Mouse (Mus musculus): ENCODE data around the gene Spon1. TPM values are rescaled to one million over a fixed set of nuclear protein-coding genes. Genes with fewer than 3 reads are reported as not detected.

Gene Spon1
- polyA plus RNA-seq, 1 experiment: not detected

DNA sequence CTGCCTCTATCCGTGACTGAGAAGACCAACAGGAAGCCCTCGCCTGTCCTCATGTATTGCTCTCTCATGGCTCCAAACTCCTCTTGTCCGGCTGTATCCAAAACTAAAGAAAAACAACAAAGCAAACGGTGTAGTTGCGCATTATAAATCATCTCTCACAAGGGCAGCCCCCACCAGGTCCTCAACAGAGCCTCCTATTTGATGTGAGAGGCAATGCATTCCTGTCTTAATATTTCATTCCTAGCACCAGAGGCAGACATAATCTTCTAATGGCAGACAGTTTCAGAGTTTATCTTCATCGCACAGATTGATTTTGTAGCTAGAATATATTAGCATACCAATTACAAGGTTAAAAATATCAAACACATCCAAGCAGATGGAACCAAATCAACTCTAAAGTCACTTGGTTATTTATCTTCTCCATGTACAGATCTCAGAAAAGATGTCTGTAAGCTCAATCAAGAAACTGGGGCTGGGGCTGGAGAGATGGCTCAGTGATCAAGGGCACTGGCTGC lies 293.2 kb downstream of the Spon1 start:
- no peak overlapping the region for H3K4me3 ChIP-seq (ENCODE audit: insufficient read depth, low read length)
- TF ChIP-seq CTCF (IDR thresholded peaks at IDR 0.05; ENCODE audit: low read depth, low read length): no peak
- no peak for TF ChIP-seq POLR2A (IDR thresholded peaks at IDR 0.05; ENCODE audit: borderline replicate concordance, low read depth, low read length)
- H3K27ac ChIP-seq (ENCODE audit: insufficient read depth, low read depth, low read length): no peak overlapping the region
- no peaks in the 10 kb centered on the region for H3K4me1 ChIP-seq (ENCODE audit: control insufficient read depth, insufficient read depth, low read length)

DNA sequence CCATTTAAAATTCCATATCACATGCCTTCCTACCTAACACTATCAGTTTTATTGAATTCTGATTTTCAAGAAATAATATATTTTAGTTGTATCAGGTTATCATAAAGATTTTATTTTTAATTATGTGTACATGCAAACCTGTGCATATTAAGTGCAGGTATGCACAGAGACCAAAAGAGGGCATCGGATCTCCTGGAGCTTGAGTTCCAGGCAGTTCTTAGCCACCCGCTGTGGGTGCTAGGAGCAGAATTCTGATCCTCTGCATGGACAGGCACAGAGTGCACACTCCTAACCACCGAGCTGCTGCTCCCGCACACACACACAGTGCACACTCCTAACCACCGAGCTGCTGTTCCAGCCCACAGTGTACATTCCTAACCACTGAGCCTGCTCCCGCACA lies 294.6 kb downstream of the Spon1 start:
- Histone ChIP-seq H3K27ac (ENCODE audit: insufficient read depth, low read depth, low read length) (no peak overlapping the region), H3K4me3 (ENCODE audit: insufficient read depth, low read length) (no peak overlapping the region)
- no peak for TF ChIP-seq CTCF (IDR thresholded peaks at IDR 0.05; ENCODE audit: low read depth, low read length)
- TF ChIP-seq POLR2A (IDR thresholded peaks at IDR 0.05; ENCODE audit: borderline replicate concordance, low read depth, low read length): no peak

DNA sequence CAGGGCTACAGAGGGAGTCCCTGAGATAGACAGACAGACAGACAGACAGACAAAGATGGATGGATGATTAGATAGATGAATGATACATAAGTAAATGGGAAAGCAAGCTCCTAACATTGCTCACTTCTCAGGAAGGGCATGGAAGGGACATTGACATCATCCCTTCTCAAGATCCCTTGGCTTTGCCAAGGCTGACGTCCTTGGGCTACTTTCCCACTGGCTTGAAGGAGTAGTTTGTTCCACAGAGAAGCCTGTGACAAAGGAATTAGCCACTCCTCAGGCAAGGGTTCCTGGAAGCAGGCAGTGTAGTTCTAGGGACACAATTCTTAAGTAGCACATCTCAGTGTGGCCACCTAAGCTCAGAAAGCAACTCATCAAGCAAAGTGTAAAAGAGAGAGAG lies 296.7 kb downstream of the Spon1 start:
- Histone ChIP-seq H3K4me1 (ENCODE audit: control insufficient read depth, insufficient read depth, low read length) (peaks cover 5% of the 10 kb centered on the region), H3K27ac (ENCODE audit: insufficient read depth, low read depth, low read length) (no peak overlapping the region), H3K4me3 (ENCODE audit: insufficient read depth, low read length) (no peak overlapping the region)
- TF ChIP-seq CTCF (IDR thresholded peaks at IDR 0.05; ENCODE audit: low read depth, low read length) (no peak), POLR2A (IDR thresholded peaks at IDR 0.05; ENCODE audit: borderline replicate concordance, low read depth, low read length) (no peak)

More for the DNA sequence above, 294.6 kb downstream of the Spon1 start:
- H3K4me1 ChIP-seq (ENCODE audit: control insufficient read depth, insufficient read depth, low read length): no peaks in the 10 kb centered on the region

DNA sequence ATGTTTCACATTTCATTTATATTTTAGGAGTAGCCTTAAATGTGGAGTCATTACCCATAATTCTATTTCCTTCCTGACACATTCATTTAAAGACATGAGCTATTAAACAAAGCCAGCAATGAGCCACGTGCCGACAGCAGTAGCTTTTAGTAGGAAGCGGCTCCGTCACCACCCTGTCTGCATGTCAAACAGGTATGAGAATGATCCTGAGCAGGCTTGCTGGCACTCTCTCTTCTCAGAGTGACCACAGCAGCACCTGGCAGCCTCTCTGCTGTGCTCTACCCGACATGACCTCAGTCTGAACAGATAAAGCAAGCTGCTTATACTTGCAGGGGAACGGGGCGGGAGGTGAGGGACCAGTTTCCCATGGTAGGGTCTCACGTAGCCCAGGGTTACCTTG lies 297.7 kb downstream of the Spon1 start:
- H3K4me3 ChIP-seq (ENCODE audit: insufficient read depth, low read length): no peak overlapping the region
- H3K27ac ChIP-seq (ENCODE audit: insufficient read depth, low read depth, low read length): no peak overlapping the region
- TF ChIP-seq CTCF (IDR thresholded peaks at IDR 0.05; ENCODE audit: low read depth, low read length) (no peak), POLR2A (IDR thresholded peaks at IDR 0.05; ENCODE audit: borderline replicate concordance, low read depth, low read length) (no peak)
- H3K4me1 ChIP-seq (ENCODE audit: control insufficient read depth, insufficient read depth, low read length): peaks cover 5% of the 10 kb centered on the region

DNA sequence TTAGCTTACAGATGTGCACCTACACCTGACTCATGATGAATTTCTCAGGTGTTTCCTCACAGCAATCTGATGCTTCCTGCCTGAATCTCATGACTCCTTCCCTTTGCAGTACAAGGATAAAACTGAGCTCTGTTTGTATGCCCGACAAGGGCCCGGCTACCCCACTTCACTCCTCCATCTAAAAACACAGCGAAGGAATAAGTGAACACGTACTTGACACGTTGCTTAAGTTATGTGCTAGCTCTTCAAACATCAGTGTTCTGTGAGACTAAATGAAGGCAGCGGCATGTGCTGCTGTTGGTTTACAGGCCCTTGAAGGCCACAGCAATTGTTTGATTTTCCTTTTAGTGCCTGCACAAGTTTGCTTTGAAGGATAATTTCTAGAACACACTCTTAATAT lies 298.2 kb downstream of the Spon1 start:
- Histone ChIP-seq H3K4me3 (ENCODE audit: insufficient read depth, low read length) (no peak overlapping the region), H3K4me1 (ENCODE audit: control insufficient read depth, insufficient read depth, low read length) (peaks cover 5% of the 10 kb centered on the region), H3K27ac (ENCODE audit: insufficient read depth, low read depth, low read length) (no peak overlapping the region)
- TF ChIP-seq CTCF (IDR thresholded peaks at IDR 0.05; ENCODE audit: low read depth, low read length): no peak
- TF ChIP-seq POLR2A (IDR thresholded peaks at IDR 0.05; ENCODE audit: borderline replicate concordance, low read depth, low read length): no peak

DNA sequence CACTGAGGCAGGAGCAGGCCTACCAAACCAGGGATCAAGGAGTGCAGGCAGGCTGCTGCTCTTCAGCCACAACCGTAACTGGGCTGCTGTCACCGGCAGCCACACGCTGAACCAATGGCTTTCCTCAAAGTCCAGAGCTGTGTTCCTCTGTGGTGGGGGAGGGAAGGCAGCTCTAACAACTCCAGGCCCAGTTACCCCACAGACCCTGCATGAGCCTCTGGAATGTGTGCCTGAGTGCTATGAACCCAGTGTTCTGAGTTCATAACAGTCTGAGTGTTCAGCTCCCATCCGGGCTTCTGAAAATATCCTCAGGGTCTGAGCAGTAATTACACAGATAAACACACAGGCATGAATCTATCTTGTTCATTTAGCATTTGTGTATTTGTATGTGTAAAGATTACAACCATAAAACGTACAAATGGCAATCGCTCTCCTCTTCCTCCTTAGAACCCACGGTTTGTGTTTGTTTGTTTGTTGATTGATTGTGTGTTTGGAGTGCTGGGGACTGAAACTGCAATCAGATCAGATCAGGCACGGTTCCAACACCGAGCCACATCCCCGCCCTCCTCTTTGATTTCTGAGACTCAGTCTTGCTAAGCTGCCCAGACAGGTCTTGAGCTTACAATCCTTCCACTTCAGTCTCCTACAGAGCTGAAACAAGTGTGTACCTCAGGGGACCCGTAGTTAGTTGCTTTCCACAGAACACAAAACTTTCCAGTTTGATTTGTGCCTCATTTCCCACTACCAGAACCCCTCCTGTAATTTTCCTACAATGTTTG lies 299.8 kb downstream of the Spon1 start:
- no peak for TF ChIP-seq CTCF (IDR thresholded peaks at IDR 0.05; ENCODE audit: low read depth, low read length)
- no peak for TF ChIP-seq POLR2A (IDR thresholded peaks at IDR 0.05; ENCODE audit: borderline replicate concordance, low read depth, low read length)
- H3K4me3 ChIP-seq (ENCODE audit: insufficient read depth, low read length): no peak overlapping the region
- no peak overlapping the region for H3K27ac ChIP-seq (ENCODE audit: insufficient read depth, low read depth, low read length)
- H3K4me1 ChIP-seq (ENCODE audit: control insufficient read depth, insufficient read depth, low read length): peaks cover 14% of the 10 kb centered on the region

DNA sequence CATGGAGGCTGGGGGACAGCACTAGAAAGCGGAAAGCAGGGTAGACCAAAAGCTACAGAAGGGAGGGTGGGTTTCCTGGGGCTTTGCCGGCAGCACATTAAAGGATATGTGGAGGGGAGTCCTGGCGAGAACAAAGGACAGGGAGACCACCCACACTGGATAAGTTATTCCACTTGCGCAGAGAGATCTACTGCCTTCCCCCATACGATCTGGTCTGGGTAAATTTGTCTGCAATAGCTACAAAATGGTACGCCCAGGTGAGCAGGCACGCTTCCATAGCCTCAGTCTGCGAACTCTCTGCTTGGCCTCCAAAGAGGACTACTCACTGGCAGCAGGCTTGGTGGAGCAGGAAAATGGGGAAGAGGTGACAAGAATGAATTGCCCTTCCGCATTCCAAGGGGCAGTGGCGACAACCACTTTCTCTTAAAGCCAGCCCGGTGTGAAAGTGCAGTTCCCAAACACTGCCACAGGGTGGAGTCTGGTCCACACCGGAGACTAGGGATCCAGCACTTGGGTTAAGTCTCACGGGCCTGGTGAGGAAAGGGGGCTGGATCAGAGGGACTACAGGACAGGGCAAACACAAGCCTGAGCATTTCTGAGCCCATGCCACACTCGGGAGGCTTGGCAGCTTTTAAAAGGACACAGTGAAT lies 300.9 kb downstream of the Spon1 start:
- TF ChIP-seq CTCF (IDR thresholded peaks at IDR 0.05; ENCODE audit: low read depth, low read length) (peak; percentile 73), POLR2A (IDR thresholded peaks at IDR 0.05; ENCODE audit: borderline replicate concordance, low read depth, low read length) (no peak)
- Histone ChIP-seq H3K27ac (ENCODE audit: insufficient read depth, low read depth, low read length) (no peak overlapping the region), H3K4me3 (ENCODE audit: insufficient read depth, low read length) (no peak overlapping the region), H3K4me1 (ENCODE audit: control insufficient read depth, insufficient read depth, low read length) (peaks cover 15% of the 10 kb centered on the region)

DNA sequence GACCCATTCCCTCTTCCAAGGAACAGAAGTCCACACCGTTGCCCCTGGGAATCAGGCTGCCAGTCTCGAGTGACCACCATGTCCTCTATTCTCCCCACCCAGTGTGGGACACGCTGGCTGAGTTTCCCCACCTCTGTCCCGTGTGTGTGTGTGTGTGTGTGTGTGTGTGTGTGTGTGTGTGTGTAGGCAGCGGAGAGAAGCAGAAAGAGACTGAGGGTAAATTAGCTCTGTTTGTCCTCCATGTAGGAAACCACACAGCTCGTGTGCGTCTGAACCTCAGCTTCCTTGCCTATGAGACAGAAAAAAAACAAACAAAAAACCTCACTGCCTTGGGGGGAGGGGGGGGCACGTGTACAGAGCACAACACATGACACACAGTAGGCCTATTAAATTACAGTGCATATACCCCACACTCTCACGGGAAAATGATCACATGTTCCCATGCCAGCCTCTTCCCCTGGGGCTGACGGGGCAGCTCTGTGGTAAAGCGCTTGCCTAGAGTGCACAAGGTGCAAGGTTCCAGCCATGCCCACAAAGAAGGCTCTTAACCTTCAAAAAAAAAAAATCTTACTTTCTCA lies 303.2 kb downstream of the Spon1 start:
- H3K27ac ChIP-seq (ENCODE audit: insufficient read depth, low read depth, low read length): no peak overlapping the region
- peaks cover 19% of the 10 kb centered on the region for H3K4me1 ChIP-seq (ENCODE audit: control insufficient read depth, insufficient read depth, low read length)
- H3K4me3 ChIP-seq (ENCODE audit: insufficient read depth, low read length): no peak overlapping the region
- no peak for TF ChIP-seq POLR2A (IDR thresholded peaks at IDR 0.05; ENCODE audit: borderline replicate concordance, low read depth, low read length)
- TF ChIP-seq CTCF (IDR thresholded peaks at IDR 0.05; ENCODE audit: low read depth, low read length): no peak

DNA sequence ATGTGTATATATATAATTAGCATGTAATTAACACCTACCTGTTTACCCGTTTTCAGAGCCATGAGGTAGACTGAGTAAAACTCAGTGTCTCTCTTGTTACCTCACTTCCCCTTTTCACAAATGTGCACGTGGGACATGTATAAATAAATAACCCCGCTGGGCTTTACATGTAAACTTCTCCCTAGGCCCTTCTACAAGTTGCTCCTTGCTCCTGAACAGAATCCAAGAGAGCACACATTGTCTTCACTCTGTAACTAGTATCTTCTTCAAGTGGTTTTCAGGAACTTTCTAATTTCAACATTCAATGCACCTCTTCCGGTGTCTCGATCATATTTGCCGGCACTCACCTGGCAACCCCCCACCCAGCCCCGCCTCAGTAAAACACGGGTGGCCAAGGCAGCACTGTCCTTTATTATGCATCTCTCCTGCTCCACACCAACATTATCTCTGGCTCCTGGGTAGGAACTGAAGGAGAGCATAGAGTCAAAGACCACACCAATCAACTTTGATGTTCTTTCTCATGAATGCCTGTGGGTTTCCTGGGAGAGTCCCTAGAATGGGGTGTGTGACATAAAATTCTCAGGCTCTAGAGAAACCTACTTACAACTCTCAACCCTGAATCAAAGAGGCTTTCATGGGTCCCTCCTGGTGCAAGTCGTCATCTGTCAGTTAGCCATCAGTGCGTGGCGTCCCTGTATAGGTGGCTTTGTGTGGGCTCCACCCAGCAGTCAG lies 304.1 kb downstream of the Spon1 start:
- TF ChIP-seq CTCF (IDR thresholded peaks at IDR 0.05; ENCODE audit: low read depth, low read length) (no peak), POLR2A (IDR thresholded peaks at IDR 0.05; ENCODE audit: borderline replicate concordance, low read depth, low read length) (no peak)
- Histone ChIP-seq H3K4me1 (ENCODE audit: control insufficient read depth, insufficient read depth, low read length) (peaks cover 19% of the 10 kb centered on the region), H3K4me3 (ENCODE audit: insufficient read depth, low read length) (no peak overlapping the region), H3K27ac (ENCODE audit: insufficient read depth, low read depth, low read length) (no peak overlapping the region)

Data from bone marrow macrophage, adult 2 months (primary cell).